Mouse (Mus musculus) olfactory bulb, adult 2 months (tissue): ENCODE measurements around the gene Tmem108.

Experiments
- CTCF ChIP-seq: fragments of 200-500 bp; IDR thresholded peaks from 2 replicates; pipeline ENCODE4 v1.5.1; 2012; ENCODE audit warnings: low read depth, mild to moderate bottlenecking, low read length, moderate library complexity; ENCODE audit not compliant: insufficient read depth
- POLR2A ChIP-seq: fragments of 200-500 bp; IDR thresholded peaks from 2 replicates; pipeline ENCODE4 v1.6.1; 2012; ENCODE audit warnings: mild to moderate bottlenecking, low read depth, low read length, moderate library complexity; ENCODE audit not compliant: insufficient read depth

DNA sequence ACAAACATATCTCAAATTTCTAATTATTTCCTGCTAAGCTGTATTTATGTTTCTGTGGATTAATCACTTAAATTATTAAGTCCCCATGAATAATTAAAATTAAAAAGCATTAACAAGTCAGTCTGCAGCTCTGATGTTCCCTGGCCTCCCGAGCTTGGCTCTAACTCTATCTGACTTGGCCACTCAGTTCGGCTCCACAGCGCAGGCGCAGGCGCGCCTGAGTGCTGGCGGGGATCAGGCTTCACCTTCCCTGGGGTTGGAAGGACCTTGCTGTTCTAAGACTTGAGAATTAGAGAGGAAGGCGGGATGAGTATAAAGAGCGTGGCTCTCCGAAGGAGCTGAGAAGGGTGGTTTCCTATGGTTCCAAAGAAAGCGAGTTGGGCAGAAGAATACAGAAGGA is 41.6 kb downstream of the Tmem108 start:
- TF ChIP-seq POLR2A (no peak), CTCF (no peak)
